Comparison of ENCODE assay signal across 9 mouse cellular contexts in genomic region chr1:156667141-156667926, GRCm38 (mm10). TPM values are rescaled to one million over a fixed set of nuclear protein-coding genes. Genes with fewer than 3 reads are reported as not detected.
DNase-seq lines count a peak whose midpoint lies in the region; ATAC-seq lines count a peak whose summit lies in the region.
"Had no signal": no experiment of that assay in that cellular context is flagged by ENCODE, and none has a peak within 500 bp of the region (broad histone marks: within the 10 kb centered on the region; RNA-seq: fewer than 3 reads in every experiment).

No protein-coding gene starts in this region.

- no peak overlapping the region for H3K4me3 ChIP-seq in heart, embryonic 16.5 days (ENCODE audit: low read length)
- H3K4me3 ChIP-seq: embryonic facial prominence, embryonic 15.5 days had no signal

- peak overlapping the region; percentile 38 for H3K4me2 ChIP-seq in heart, embryonic 16.5 days (ENCODE audit: low read depth, low read length)
- H3K4me2 ChIP-seq: embryonic facial prominence, embryonic 15.5 days had no signal

- H3K36me3 ChIP-seq in heart, embryonic 16.5 days (ENCODE audit: control insufficient read depth, insufficient read depth) = no peaks in the 10 kb centered on the region
- H3K36me3 ChIP-seq: embryonic facial prominence, embryonic 15.5 days had no signal

- 52% methylated on average over 23 of the region's 23 CpGs for WGBS in heart, embryonic 16.5 days

- H3K9me3 ChIP-seq in heart, embryonic 16.5 days (replicated peaks; ENCODE audit: control insufficient read depth, low read length) = no peaks in the 10 kb centered on the region
- H3K9me3 ChIP-seq: embryonic facial prominence, embryonic 15.5 days had no signal

- peak; percentile 54 for ATAC-seq in frontal cortex, adult (ENCODE audit: low TSS enrichment)
- ATAC-seq in heart, embryonic 16.5 days (replicated peaks; ENCODE audit: extremely low read depth, insufficient read depth, low FRiP score) = peak; percentile 89

- H3K4me1 ChIP-seq in heart, embryonic 16.5 days (ENCODE audit: control insufficient read depth, insufficient read depth, low read length) = peaks cover 12% of the 10 kb centered on the region

- intact Hi-C loops in gastrocnemius, postnatal 36 days (cut with DNase I) = no loop called here

- no peaks in the 10 kb centered on the region for H3K27me3 ChIP-seq in heart, embryonic 16.5 days (ENCODE audit: control insufficient read depth, insufficient read depth, low read length)
- H3K27me3 ChIP-seq: embryonic facial prominence, embryonic 15.5 days had no signal

- H3K27ac ChIP-seq in heart, embryonic 16.5 days (ENCODE audit: low read length) = peak overlapping the region; percentile 75
- H3K27ac ChIP-seq: embryonic facial prominence, embryonic 15.5 days had no signal

- H3K9ac ChIP-seq in heart, embryonic 16.5 days (ENCODE audit: low read length) = no peak overlapping the region
- H3K9ac ChIP-seq: embryonic facial prominence, embryonic 15.5 days had no signal

- DNase-seq in frontal cortex, postnatal 14 days (ENCODE audit: low spot score in 2 of 2) = no peak
- DNase-seq in MN1 (ENCODE audit: low spot score) = peak; percentile 51
- peak; percentile 50 to 75 for DNase-seq in lung, postnatal 4 days
- no peak for DNase-seq in gastrocnemius, postnatal 36 days
- DNase-seq in B cell, adult 2 months = no peak
- DNase-seq in cerebellum, adult 8-10 months = no peak

RNA-seq across cellular contexts. Expression of gene Tor3a, which starts 6.8 kb away (rescaled TPM):
- polyA plus RNA-seq in heart, embryonic 16.5 days (2015; fragmentation: Nextera tagmentation; extraction: Ambion mirVana) = 8.5 and 9.0 TPM in 2 replicates
- total RNA-seq in gastrocnemius, postnatal 36 days (2021) = 1 to 10 TPM; 4.3 to 7.6 TPM

RNA-seq across cellular contexts. Expression of gene Fam20b, which starts 51.6 kb away (rescaled TPM):
- polyA plus RNA-seq in heart, embryonic 16.5 days (2015; fragmentation: Nextera tagmentation; extraction: Ambion mirVana) = 23.1 and 25.3 TPM in 2 replicates
- total RNA-seq in gastrocnemius, postnatal 36 days (2021) = 10 to 100 TPM; 29.3 to 29.9 TPM

Comparison
In these comparisons a context has a peak if more than half of its experiments do, and no peak if none do; other contexts are left out.
1. DNase-seq: peak in MN1 (single experiment) and lung, postnatal 4 days (2 of 2); none in frontal cortex, postnatal 14 days (0 of 2), gastrocnemius, postnatal 36 days (0 of 2), B cell, adult 2 months (0 of 2) and cerebellum, adult 8-10 months (single experiment).